Mouse (Mus musculus) heart, postnatal 4 days (tissue): ENCODE data around the gene Wdr38. TPM values are rescaled to one million over a fixed set of nuclear protein-coding genes. Genes with fewer than 3 reads are reported as not detected.

Experiments used
- total RNA-seq, 2 experiments: library from RNA; stranded (reverse); gene quantifications; 2 replicates each; pipeline ENCODE4 v1.2.3; 2021

Gene Wdr38
- total RNA-seq, 2 experiments from 2014 or later = 0.11 to 0.17 TPM

Other genes starting within 250 kb of the Wdr38 start
- gene Nr6a1, start 69.8 kb upstream of the Wdr38 start, total RNA-seq = 1 to 10 TPM; 2.1 to 2.6 TPM
- gene Olfml2a, start 65.5 kb upstream of the Wdr38 start, total RNA-seq = 10 to 100 TPM; 18.3 to 18.5 TPM
- 10 to 100 TPM; 51.9 to 55.6 TPM for gene Arpc5l, start 7.9 kb downstream of the Wdr38 start, total RNA-seq
- gene Rpl35, start 8.1 kb downstream of the Wdr38 start, total RNA-seq = 100 to 1,000 TPM; 455 to 469 TPM
- 10 to 100 TPM; 20.0 to 22.4 TPM for gene Golga1, start 68.1 kb downstream of the Wdr38 start, total RNA-seq
- 10 to 100 TPM; 11.1 to 11.4 TPM for gene Scai, start 193.3 kb downstream of the Wdr38 start, total RNA-seq
- gene Ppp6c, start 229.0 kb downstream of the Wdr38 start, total RNA-seq = 10 to 100 TPM; 63.1 to 68.1 TPM